Mouse (Mus musculus) E14TG2a.4 (cell line): ENCODE data around the gene Nfib.

ENCODE experiments used
- CTCF ChIP-seq: conservative IDR thresholded peaks from 2 replicates; pipeline ENCODE4 v1.5.1; 2014; ENCODE audit warnings: low read length
- NANOG ChIP-seq: IDR thresholded peaks from 2 replicates; pipeline ENCODE4 v1.6.1; 2014; ENCODE audit warnings: borderline replicate concordance, low read length, mixed read lengths
- POU5F1 ChIP-seq: IDR thresholded peaks from 2 replicates; pipeline ENCODE4 v1.6.1; 2014; ENCODE audit warnings: low read length, borderline replicate concordance

DNA sequence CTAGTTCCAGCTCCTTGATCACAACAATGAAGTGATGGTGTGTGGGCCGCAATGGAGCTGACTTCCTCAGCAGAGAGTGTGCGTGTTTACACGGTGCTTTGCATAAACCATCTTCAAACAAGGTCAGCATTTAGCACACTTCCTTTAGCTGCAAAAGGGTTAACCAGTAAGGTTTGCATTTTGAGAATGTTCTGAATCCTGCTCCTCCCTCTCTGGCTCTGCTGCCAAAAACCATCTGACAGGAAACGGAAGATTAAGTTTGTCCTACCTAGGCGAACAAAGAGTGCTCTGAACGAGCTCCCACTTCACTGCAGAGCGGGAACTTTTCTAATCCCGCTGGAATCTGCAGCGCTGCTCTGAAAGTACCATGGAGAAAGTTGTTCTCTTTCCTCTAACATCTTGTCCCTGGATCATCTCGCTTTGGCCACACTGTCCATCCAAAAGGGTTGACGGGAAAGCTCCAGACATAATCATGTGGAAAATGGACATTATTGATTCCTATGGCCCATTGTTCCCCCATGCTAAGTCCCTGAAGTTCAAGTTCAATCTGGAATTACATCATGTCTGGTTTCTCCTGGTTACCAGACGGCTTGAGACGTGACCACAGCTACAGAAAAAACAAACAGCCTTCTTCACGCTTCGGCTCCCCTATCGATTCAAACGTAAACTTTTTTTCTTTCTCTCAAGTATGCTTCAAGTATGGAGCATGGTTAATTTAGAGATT is 401.2 kb downstream of the Nfib start:
- no peak for TF ChIP-seq CTCF
- TF ChIP-seq POU5F1, result no peak
- no peak for TF ChIP-seq NANOG
